Comparison of ENCODE assay signal across 14 mouse cellular contexts in the genomic region with DNA sequence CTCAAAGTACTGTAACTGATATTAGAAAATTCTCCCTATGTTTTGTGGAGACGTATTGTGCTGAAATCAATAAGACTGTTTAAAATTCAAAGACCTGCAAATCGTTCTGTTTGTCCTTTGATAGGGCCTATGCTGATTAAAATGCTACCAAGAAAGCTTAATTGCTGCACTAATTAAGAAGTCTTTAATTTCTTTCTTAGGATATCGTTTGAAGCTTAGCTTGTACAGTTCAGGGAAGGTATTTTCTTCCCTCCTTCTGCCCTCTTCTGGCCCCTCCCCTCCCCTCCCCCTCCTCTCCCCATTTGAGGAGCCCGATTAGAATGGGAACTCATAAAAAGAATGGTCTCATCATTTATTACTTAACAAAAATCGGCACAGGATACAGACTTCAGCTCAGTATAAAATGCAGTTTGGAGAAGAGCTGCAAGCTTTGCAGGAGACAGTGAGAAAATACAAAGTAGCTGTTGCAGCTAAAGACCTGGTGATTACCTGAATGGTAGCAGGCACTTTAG. TPM values are rescaled to one million over a fixed set of nuclear protein-coding genes. Genes with fewer than 3 reads are reported as not detected.
DNase-seq lines count a peak whose midpoint lies in the region; ATAC-seq and TF ChIP-seq lines count a peak whose summit lies in the region.
"Had no signal": no experiment of that assay in that cellular context is flagged by ENCODE, and none has a peak within 500 bp of the region (broad histone marks: within the 10 kb centered on the region; RNA-seq: fewer than 3 reads in every experiment).

No protein-coding gene starts in this region.

- H3K9me3 ChIP-seq in heart, embryonic 12.5 days (replicated peaks) = no peaks in the 10 kb centered on the region
- H3K9me3 ChIP-seq in hindbrain, postnatal 0 days (ENCODE audit: low read length) = no peaks in the 10 kb centered on the region
- no peaks in the 10 kb centered on the region for H3K9me3 ChIP-seq in neural tube, embryonic 15.5 days (replicated peaks)
- H3K9me3 ChIP-seq: limb, embryonic 15.5 days had no signal

- ATAC-seq in heart, embryonic 12.5 days (ENCODE audit: insufficient number of reproducible peaks, low FRiP score) = no peak
- ATAC-seq in hindbrain, postnatal 0 days = no peak
- no peak for ATAC-seq in neural tube, embryonic 15.5 days (ENCODE audit: low FRiP score)
- ATAC-seq in erythroid progenitor cell, adult 5-6 weeks (replicated peaks; ENCODE audit: low FRiP score, poor library complexity, severe bottlenecking) = no peak
- ATAC-seq: inflammation-experienced regulatory T-cells, adult 6 months had no signal

- H3K4me1 ChIP-seq in heart, embryonic 12.5 days (replicated peaks) = 0 out of 2 replicates have a peak, but pooled peaks cover 3% of the 10 kb centered on the region
- H3K4me1 ChIP-seq in hindbrain, postnatal 0 days (ENCODE audit: insufficient read depth, low read length) = no peaks in the 10 kb centered on the region
- H3K4me1 ChIP-seq in neural tube, embryonic 15.5 days = peaks cover 13% of the 10 kb centered on the region; the same call in 1 of the 2 replicates

- no peaks in the 10 kb centered on the region for H3K36me3 ChIP-seq in heart, embryonic 12.5 days
- H3K36me3 ChIP-seq in hindbrain, postnatal 0 days (ENCODE audit: insufficient read depth, low read length) = no peaks in the 10 kb centered on the region
- H3K36me3 ChIP-seq in neural tube, embryonic 15.5 days = no peaks in the 10 kb centered on the region
- H3K36me3 ChIP-seq: limb, embryonic 15.5 days had no signal

- TF ChIP-seq CTCF in hindbrain, postnatal 0 days (IDR thresholded peaks at IDR 0.05; ENCODE audit: low read depth) = no peak

- H3K9ac ChIP-seq in heart, embryonic 12.5 days = no peak overlapping the region
- H3K9ac ChIP-seq in hindbrain, postnatal 0 days (replicated peaks; ENCODE audit: low read length) = 0 out of 2 replicates have a peak overlapping the region, but pooled peaks have one; percentile 13
- no peak overlapping the region for H3K9ac ChIP-seq in neural tube, embryonic 15.5 days (replicated peaks)
- H3K9ac ChIP-seq: limb, embryonic 15.5 days had no signal

- H3K27ac ChIP-seq in heart, embryonic 12.5 days (ENCODE audit: poor library complexity, severe bottlenecking) = no peak overlapping the region
- H3K27ac ChIP-seq in hindbrain, postnatal 0 days = 0 out of 2 replicates have a peak overlapping the region, but pooled peaks have one; percentile 9
- peak overlapping the region; percentile 33; the same call in 1 of the 2 replicates for H3K27ac ChIP-seq in neural tube, embryonic 15.5 days (replicated peaks)
- H3K27ac ChIP-seq: layer of hippocampus, adult 2 months; limb, embryonic 15.5 days had no signal

- 10% methylated on average over 5 of the region's 5 CpGs for WGBS in heart, embryonic 12.5 days
- WGBS in hindbrain, postnatal 0 days = 15% methylated on average over 5 of the region's 5 CpGs
- WGBS in neural tube, embryonic 15.5 days = 8% methylated on average over 5 of the region's 5 CpGs

- peak overlapping the region; percentile 12; the same call in 1 of the 2 replicates for H3K4me3 ChIP-seq in heart, embryonic 12.5 days
- peak overlapping the region; percentile 16 for H3K4me3 ChIP-seq in hindbrain, postnatal 0 days (ENCODE audit: low read length)
- H3K4me3 ChIP-seq in neural tube, embryonic 15.5 days (replicated peaks) = peak overlapping the region; percentile 5; the same call in 1 of the 2 replicates
- H3K4me3 ChIP-seq: layer of hippocampus, adult 2 months; limb, embryonic 15.5 days had no signal

- DNase-seq in heart, adult 9 months (ENCODE audit: low spot score in 2 of 2) = no peak
- peak; percentile 35 for DNase-seq in retina, embryonic 14.5 days (ENCODE audit: low spot score)
- no peak for DNase-seq in retina, postnatal 1 day
- DNase-seq in hindbrain, postnatal 0 days (ENCODE audit: low spot score) = no peak
- DNase-seq in layer of hippocampus, adult 11-12 months (ENCODE audit: low spot score) = no peak
- DNase-seq: B cell, adult 2 months; cerebellum, adult 11-12 months had no signal

- no peaks in the 10 kb centered on the region for H3K27me3 ChIP-seq in heart, embryonic 12.5 days (replicated peaks)
- no peaks in the 10 kb centered on the region for H3K27me3 ChIP-seq in hindbrain, postnatal 0 days (ENCODE audit: insufficient read depth, low read length)
- no peaks in the 10 kb centered on the region for H3K27me3 ChIP-seq in neural tube, embryonic 15.5 days (replicated peaks)
- H3K27me3 ChIP-seq: limb, embryonic 15.5 days had no signal

- peak overlapping the region; percentile 50 for H3K4me2 ChIP-seq in heart, embryonic 12.5 days
- peak overlapping the region; percentile 49 for H3K4me2 ChIP-seq in hindbrain, postnatal 0 days (ENCODE audit: low read depth, low read length)
- peak overlapping the region; percentile 40 for H3K4me2 ChIP-seq in neural tube, embryonic 15.5 days
- H3K4me2 ChIP-seq: limb, embryonic 15.5 days had no signal

RNA-seq across cellular contexts. Expression of gene Dach1, which starts 2.9 kb away (rescaled TPM):
- polyA plus RNA-seq in heart, embryonic 12.5 days (2016; fragmentation: Nextera tagmentation; extraction: Ambion mirVana) = 3.3 and 3.4 TPM in 2 replicates
- total RNA-seq in hindbrain, postnatal 0 days (2014; rRNA removed) = 23.8 and 26.7 TPM in 2 replicates
- 14.7 and 14.8 TPM in 2 replicates for polyA plus RNA-seq in hindbrain, postnatal 0 days (2015; fragmentation: Nextera tagmentation; extraction: Ambion mirVana)
- 12.6 and 14.9 TPM in 2 replicates for polyA plus RNA-seq in neural tube, embryonic 15.5 days (2015; fragmentation: Nextera tagmentation; extraction: Ambion mirVana)
- total RNA-seq in erythroid progenitor cell, adult 5-6 weeks (2015; ENCODE audit: low replicate concordance) = 3.6 and 4.2 TPM in 2 replicates
- 1.2 and 2.1 TPM in 2 replicates for total RNA-seq in erythroid progenitor cell, adult 5-6 weeks (2017; ENCODE audit: low replicate concordance)
- total RNA-seq: MEL had no signal
- polyA plus RNA-seq: inflammation-experienced regulatory T-cells, adult 6 months had no signal
